Mouse (Mus musculus) G1E (cell line): ENCODE results near the gene Timm44.

Source experiments
- CTCF ChIP-seq: IDR thresholded peaks from 2 replicates; pipeline ENCODE4 v1.5.1; 2012; ENCODE audit warnings: low read depth, low read length, inconsistent platforms, mixed read lengths
- GATA1 ChIP-seq: IDR thresholded peaks from 2 replicates; pipeline ENCODE4 v1.6.1; 2012; ENCODE audit warnings: borderline replicate concordance, low read length, inconsistent platforms, mixed read lengths
- POLR2AphosphoS5 ChIP-seq: IDR thresholded peaks from 2 replicates; pipeline ENCODE4 v1.6.1; 2012; ENCODE audit warnings: low read depth, low read length, inconsistent platforms; ENCODE audit not compliant: insufficient replicate concordance
- TAL1 ChIP-seq: conservative IDR thresholded peaks from 2 replicates; pipeline ENCODE4 v1.6.1; 2012; ENCODE audit warnings: low read depth, low read length, inconsistent platforms, mixed read lengths

GRCm38 (mm10) chr8:4320404-4320803 lies 44.7 kb upstream of the Timm44 start:
- TF ChIP-seq CTCF (no peak), GATA1 (no peak), POLR2AphosphoS5 (no peak), TAL1 (no peak)
